Mouse (Mus musculus) layer of hippocampus, postnatal 14 days (tissue): ENCODE measurements around the gene Lsm14b. TPM values are rescaled to one million over a fixed set of nuclear protein-coding genes. Genes with fewer than 3 reads are reported as not detected.

Source experiments
- DNase-seq, 2 experiments: peaks; one replicate each; pipeline ENCODE4 v3.0.0; 2021 to 2022; ENCODE audit warnings: low spot score in 2 of 2, mixed read lengths in 1 of 2
- total RNA-seq, 2 experiments: library from RNA; stranded (reverse); gene quantifications; 2 replicates each; pipeline ENCODE4 v1.2.3; 2021

Gene Lsm14b
- total RNA-seq, 2 experiments from 2014 or later: 110 to 112 TPM

- DNase-seq: no peak
Observed at GRCm38 (mm10) chr2:180051986-180052733, 27.4 kb downstream of the Lsm14b start.

GRCm38 (mm10) chr2:180053001-180053400 lies 28.2 kb downstream of the Lsm14b start:
- DNase-seq: no peak

- DNase-seq: no peak
Observed at GRCm38 (mm10) chr2:180063338-180064131, 38.7 kb downstream of the Lsm14b start.

- DNase-seq: no peak
Observed at GRCm38 (mm10) chr2:180069770-180070480, 45.1 kb downstream of the Lsm14b start.

DNA sequence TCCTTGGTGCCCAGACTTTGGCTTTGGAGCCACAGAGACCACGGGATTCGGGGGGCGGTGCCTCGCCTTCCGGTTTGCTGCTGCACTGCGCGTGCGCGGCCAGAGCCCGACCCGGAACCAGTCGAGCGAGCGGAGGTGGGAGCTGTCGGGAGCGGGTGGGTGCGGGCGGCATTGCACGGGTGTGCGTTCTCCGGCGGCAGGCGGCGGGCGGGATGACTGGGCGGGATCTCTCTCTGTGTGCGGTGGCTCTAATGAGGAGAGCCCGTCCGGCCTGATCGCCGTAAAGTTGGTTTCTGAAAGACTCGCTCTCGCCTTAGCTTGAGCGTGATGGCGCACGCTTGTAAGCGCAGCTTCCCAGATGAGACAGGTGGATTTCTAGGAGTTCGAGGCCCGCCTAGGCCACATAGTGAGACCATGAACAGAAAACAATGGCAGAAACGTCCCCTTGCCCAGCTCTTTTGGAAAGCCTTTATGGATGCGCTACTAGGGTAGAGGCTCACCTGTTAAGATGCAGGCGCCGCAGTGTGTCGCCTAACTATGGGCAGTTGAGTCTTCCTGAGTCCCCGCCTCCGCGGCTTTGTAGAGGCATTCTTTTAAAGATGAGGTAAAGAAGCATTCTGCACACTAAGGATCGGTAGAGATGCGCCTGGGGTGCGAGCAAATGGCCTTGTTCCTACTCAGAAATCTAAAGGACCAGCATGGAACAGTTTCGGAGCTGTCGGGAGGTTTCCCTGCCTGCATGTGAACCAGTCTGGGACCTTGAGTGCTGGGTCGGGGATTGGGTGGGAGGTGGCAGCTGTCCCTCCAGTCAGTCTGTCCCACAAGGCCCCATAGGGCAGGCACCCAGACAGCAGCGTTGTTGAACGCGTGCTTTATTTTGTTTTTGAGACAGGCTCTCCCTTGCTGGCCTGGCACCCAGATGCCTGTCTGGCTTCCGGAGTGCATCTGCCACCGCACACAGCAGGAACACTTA lies 46.0 kb downstream of the Lsm14b start, which contains the start of gene Mtg2:
Gene Mtg2, plus strand, starts transcription at position 108 of the 973 bp plus-strand sequence.
- DNase-seq: peak; percentile 96 to 97

DNA sequence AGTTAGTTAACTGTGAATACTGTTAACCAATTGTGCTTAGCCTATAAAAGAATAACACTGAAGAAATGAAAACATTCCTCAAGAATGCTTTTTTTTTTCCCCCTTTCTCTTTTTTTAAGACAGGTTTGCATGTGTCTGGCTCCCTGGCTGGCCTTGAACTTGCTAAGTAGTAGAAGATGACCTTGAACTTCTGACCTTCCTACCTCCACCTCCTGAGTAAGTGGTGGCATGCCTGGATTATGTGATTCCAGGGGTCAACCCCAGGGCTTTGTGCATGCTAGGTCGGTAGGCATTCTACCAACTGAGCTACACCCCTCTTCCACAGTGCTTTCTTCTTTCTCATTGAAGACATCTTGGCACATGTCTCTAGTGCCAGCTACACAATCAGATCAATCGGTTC lies 46.9 kb downstream of the Lsm14b start:
- no peak for DNase-seq

DNA sequence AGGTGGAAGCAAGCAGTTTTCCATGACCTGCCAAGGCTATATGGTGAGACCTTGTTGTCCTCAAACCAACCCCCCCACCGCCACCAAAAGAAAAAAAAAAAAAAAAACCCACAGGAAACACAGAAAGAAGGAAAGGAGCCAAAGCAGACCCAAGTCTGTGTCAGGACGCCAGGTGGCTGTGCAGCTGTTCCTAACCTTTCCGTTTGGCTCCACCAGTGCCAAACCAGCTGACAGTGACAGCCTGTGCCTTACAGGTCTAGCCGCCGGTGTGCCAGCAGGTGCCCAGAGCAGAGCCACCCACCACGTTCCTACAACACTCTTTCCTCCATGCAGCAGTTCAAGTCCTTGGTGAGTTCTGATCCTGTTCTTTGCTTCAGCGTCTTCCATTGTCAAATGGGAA lies 48.1 kb downstream of the Lsm14b start:
- no peak for DNase-seq

DNA sequence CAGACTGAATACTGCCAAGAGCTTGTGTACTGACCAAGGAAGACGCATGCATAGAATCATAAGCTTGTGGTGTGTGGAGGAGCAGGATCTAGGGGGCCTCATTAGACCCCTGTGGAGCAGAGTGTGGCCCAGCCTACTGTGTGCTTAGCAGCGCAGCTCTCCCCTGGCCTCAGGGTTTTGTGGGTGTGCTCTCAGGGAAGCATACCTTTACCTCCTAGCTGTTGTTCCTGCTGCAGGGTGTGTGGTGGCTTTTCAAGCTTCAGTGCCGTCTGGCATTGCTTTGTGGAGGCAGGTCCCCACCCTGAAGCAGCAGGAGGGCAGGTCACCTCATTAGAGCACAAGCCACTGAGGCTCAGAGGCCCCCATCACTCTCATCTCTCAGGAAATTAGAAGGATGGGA lies 52.8 kb downstream of the Lsm14b start:
- DNase-seq: no peak

DNA sequence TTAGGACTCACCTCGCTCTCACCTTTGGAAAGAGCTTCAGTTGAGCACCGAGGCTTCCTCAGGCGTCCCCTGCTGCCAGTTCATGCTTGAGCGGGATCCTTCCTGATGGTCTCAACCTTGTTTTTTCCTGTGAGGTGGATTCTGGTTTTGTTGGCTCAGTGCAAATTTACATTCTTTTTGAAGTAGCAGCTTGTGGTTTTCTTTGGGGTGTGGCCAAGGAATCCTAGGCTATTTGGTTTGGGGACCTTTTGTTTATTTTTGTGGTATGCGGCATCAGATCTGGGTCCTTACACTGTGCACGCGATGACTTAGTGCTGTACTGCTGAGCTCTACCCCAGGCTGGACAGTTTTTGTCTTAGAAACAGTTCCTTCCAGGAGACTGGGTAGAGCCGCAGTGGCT lies 55.9 kb downstream of the Lsm14b start:
- no peak for DNase-seq

DNA sequence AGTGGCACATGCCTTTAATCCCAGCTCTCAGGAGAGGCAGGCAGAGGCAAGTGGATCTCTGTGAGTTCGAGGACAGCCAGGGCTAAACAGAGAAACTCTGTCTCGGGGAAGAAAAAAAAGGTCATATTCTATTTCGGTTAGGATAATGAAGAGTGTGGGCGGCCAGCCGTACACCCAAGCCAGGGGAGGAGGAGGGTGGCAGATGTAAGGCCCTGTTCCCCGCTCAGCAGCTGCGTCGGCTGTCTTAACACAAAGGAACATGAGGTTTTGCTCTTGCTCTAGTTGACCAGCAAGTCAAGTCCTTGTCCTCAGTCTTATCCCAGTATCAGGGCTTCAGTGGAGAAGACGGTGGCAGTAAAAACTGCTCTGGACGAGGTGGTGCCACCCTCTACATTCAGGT lies 58.3 kb downstream of the Lsm14b start:
- DNase-seq: no peak

DNA sequence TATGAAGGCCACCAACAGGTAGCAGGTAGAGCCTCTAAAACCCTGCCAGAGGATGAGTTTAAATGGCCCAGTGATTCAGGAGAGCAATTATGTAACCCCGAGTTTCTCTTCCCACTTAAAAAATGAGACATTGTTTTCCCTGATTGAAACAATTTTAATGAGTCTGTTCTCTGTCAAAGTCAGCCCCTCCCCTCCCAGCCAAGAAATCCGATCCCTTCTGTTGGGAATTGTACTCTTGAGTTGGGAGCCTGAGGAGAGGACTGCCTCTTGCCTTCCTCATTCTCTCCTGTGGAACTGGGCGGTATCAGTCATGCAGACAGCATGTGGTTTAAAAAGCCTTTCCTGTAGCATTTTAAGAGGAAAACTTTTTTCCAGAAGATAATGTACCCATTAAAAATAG lies 59.8 kb downstream of the Lsm14b start:
- DNase-seq: no peak

Other genes starting within 250 kb of the Lsm14b start
- 10 to 100 TPM; 17.9 to 18.5 TPM for gene Taf4, start 48.3 kb upstream of the Lsm14b start, total RNA-seq
- 100 to 1,000 TPM; 189 to 195 TPM for gene Psma7, start 17.4 kb downstream of the Lsm14b start, total RNA-seq
- 10 to 100 TPM; 37.8 to 39.7 TPM for gene Ss18l1, start 17.5 kb downstream of the Lsm14b start, total RNA-seq
- gene Mtg2, start 45.6 kb downstream of the Lsm14b start, total RNA-seq: 10 to 100 TPM; 15.7 to 16.3 TPM
- 10 to 100 TPM; 24.8 to 33.6 TPM for gene Hrh3, start 79.5 kb downstream of the Lsm14b start, total RNA-seq
- gene Osbpl2, start 94.3 kb downstream of the Lsm14b start, total RNA-seq: 10 to 100 TPM; 52.0 to 53.5 TPM
- 100 to 1,000 TPM in 1 of 2 experiments, 10 to 100 TPM in 1; 98.4 to 104 TPM for gene Adrm1, start 146.5 kb downstream of the Lsm14b start, total RNA-seq
- gene Lama5, start 200.9 kb downstream of the Lsm14b start, total RNA-seq: 10 to 100 TPM in 1 of 2 experiments, 1 to 10 TPM in 1; 7.3 to 10.7 TPM
- 100 to 1,000 TPM; 571 to 582 TPM for gene Rps21, start 232.4 kb downstream of the Lsm14b start, total RNA-seq
- gene Cables2, start 248.5 kb downstream of the Lsm14b start, total RNA-seq: 10 to 100 TPM; 40.2 to 43.6 TPM